Mouse (Mus musculus): ENCODE data around the gene Gars. TPM values are rescaled to one million over a fixed set of nuclear protein-coding genes. Genes with fewer than 3 reads are reported as not detected.

Gene Gars
- total and polyA plus RNA-seq, 3 experiments, result 171 to 325 (median 225) TPM

DNA sequence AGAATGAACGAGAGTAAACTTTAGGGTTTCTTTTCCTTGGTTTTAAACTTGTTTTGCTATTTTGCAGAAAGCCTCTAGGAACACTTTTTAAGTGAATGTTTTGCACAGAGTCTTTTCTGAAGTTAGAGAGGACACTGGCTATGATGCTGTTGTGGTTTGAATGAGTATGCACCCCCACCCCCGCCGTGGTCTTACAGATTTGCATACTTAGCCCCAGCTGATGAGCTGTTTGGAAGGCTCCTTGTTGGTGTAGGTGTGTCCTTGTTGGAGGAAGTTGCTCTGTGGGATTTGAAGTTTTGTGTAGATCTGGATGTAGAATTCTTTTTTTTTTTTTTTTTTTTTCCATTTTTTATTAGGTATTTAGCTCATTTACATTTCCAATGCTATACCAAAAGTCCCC, 19.6 kb downstream of the Gars start:
- Histone ChIP-seq H3K27ac (ENCODE audit: control insufficient read depth, low read depth, low read length) (no peak overlapping the region), H3K36me3 (ENCODE audit: control insufficient read depth in 1 of 2, insufficient read depth in 2 of 2, low read length in 2 of 2) (peaks cover 0 to 56% of the 10 kb centered on the region in 2 experiments; a peak in 2 of 4 replicates), H3K27me3 (ENCODE audit: control insufficient read depth in 1 of 2, insufficient read depth in 2 of 2, low read length in 2 of 2) (no peaks in the 10 kb centered on the region), H3K4me3 (ENCODE audit: control insufficient read depth in 1 of 2, insufficient read depth in 1 of 2, low read depth in 2 of 2, low read length in 2 of 2) (no peak overlapping the region), H3K79me2 (ENCODE audit: control insufficient read depth, insufficient read depth, low read length, poor library complexity) (no peaks in the 10 kb centered on the region), H3K9me3 (replicated peaks; ENCODE audit: insufficient read depth, low read length) (no peaks in the 10 kb centered on the region), H3K4me1 (ENCODE audit: control insufficient read depth in 1 of 2, insufficient read depth in 2 of 2, low read length in 2 of 2) (no peaks in the 10 kb centered on the region), H3K9ac (ENCODE audit: control insufficient read depth, low read depth, low read length, poor library complexity, severe bottlenecking) (no peak overlapping the region)
- TF ChIP-seq CHD2 (IDR thresholded peaks at IDR 0.05; ENCODE audit: low read length), result no peak
- DNase-seq (ENCODE audit: low read depth, low spot score), result no peak

GRCm38 (mm10) chr6:55060241-55060825, 22.5 kb downstream of the Gars start:
- Histone ChIP-seq H3K27ac (ENCODE audit: control insufficient read depth, low read depth, low read length) (no peak overlapping the region), H3K4me1 (ENCODE audit: control insufficient read depth in 1 of 2, insufficient read depth in 2 of 2, low read length in 2 of 2) (no peaks in the 10 kb centered on the region), H3K27me3 (ENCODE audit: control insufficient read depth in 1 of 2, insufficient read depth in 2 of 2, low read length in 2 of 2) (no peaks in the 10 kb centered on the region), H3K9me3 (replicated peaks; ENCODE audit: insufficient read depth, low read length) (no peaks in the 10 kb centered on the region), H3K9ac (ENCODE audit: control insufficient read depth, low read depth, low read length, poor library complexity, severe bottlenecking) (no peak overlapping the region), H3K79me2 (ENCODE audit: control insufficient read depth, insufficient read depth, low read length, poor library complexity) (no peaks in the 10 kb centered on the region; the same call in 1 of the 2 replicates), H3K36me3 (ENCODE audit: control insufficient read depth in 1 of 2, insufficient read depth in 2 of 2, low read length in 2 of 2) (peaks cover 0 to 52% of the 10 kb centered on the region in 2 experiments; a peak in 2 of 4 replicates), H3K4me3 (ENCODE audit: control insufficient read depth in 1 of 2, insufficient read depth in 1 of 2, low read depth in 2 of 2, low read length in 2 of 2) (no peak overlapping the region)
- TF ChIP-seq POLR2A (IDR thresholded peaks at IDR 0.05; ENCODE audit: control insufficient read depth in 1 of 2, insufficient read depth in 1 of 2, low read depth in 1 of 2, low read length in 2 of 2, poor library complexity in 1 of 2) (no peak), MAFK (IDR thresholded peaks at IDR 0.05; ENCODE audit: borderline replicate concordance, low read depth, low read length) (no peak), ELF1 (IDR thresholded peaks at IDR 0.05; ENCODE audit: low read depth, low read length) (no peak), ZKSCAN1 (IDR thresholded peaks at IDR 0.05; ENCODE audit: low read depth, low read length) (no peak), KAT2A (conservative IDR thresholded peaks at IDR 0.05; ENCODE audit: low read depth, low read length) (no peak), MAX (IDR thresholded peaks at IDR 0.05; ENCODE audit: low read length) (no peak), EP300 (IDR thresholded peaks at IDR 0.05; ENCODE audit: low read depth in 1 of 2, low read length in 2 of 2) (no peak), SIN3A (IDR thresholded peaks at IDR 0.05; ENCODE audit: low read length) (no peak), RAD21 (IDR thresholded peaks at IDR 0.05; ENCODE audit: low read depth, low read length) (no peak), ZMIZ1 (IDR thresholded peaks at IDR 0.05; ENCODE audit: low read depth, low read length) (no peak), UBTF (IDR thresholded peaks at IDR 0.05; ENCODE audit: borderline replicate concordance, insufficient read depth, low read depth, low read length) (no peak), GABPA (IDR thresholded peaks at IDR 0.05; ENCODE audit: low read depth, low read length) (no peak), TCF12 (IDR thresholded peaks at IDR 0.05; ENCODE audit: low read depth, low read length) (no peak), HCFC1 (IDR thresholded peaks at IDR 0.05; ENCODE audit: low read depth, low read length) (no peak), BHLHE40 (IDR thresholded peaks at IDR 0.05; ENCODE audit: borderline replicate concordance, low read depth, low read length) (no peak)
- no peak for DNase-seq (ENCODE audit: low read depth, low spot score)

Measured in MEL (cell line).